Mouse (Mus musculus) stomach, postnatal 0 days (tissue): Measurements from ENCODE around the gene Tet3. TPM values are rescaled to one million over a fixed set of nuclear protein-coding genes. Genes with fewer than 3 reads are reported as not detected.
A peak's percentile ranks its signal among the peaks of the same experiment; 100 is the strongest.
"Not testable (repeated sequence)": the region's sequence is repeated elsewhere in the genome, so short reads cannot be mapped to it uniquely, and the experiment has no call there.

Experiments
- ATAC-seq: fragments of 200-750 bp; cut with Nextera tagmentation; 2 replicates; pipeline ENCODE4 v1.8.0; 2017; ENCODE audit not compliant: low FRiP score, low TSS enrichment
- DNase-seq: peaks from one replicate; pipeline ENCODE4 v3.0.0-alpha.2; 2016; ENCODE audit warnings: low spot score
- H3K27ac ChIP-seq: fragments of 300-500 bp; sonication (generic); replicated peaks from 2 replicates; pipeline ENCODE4 v1.5.1; 2014; ENCODE audit warnings: mild to moderate bottlenecking, control low read depth
- H3K27me3 ChIP-seq: fragments of 300-500 bp; sonication (generic); 2 replicates; pipeline ENCODE4 v1.6.1; 2014; ENCODE audit warnings: low read length; ENCODE audit not compliant: control insufficient read depth, insufficient read depth
- H3K36me3 ChIP-seq: fragments of 300-500 bp; sonication (generic); 2 replicates; pipeline ENCODE4 v1.6.1; 2014; ENCODE audit warnings: low read length, mixed read lengths; ENCODE audit not compliant: control insufficient read depth, insufficient read depth
- H3K4me1 ChIP-seq: fragments of 300-500 bp; sonication (generic); replicated peaks from 2 replicates; pipeline ENCODE4 v1.6.1; 2014; ENCODE audit warnings: antibody characterized with exemption; ENCODE audit not compliant: control insufficient read depth, insufficient read depth
- H3K4me2 ChIP-seq: fragments of 300-500 bp; sonication (generic); replicated peaks from 2 replicates; pipeline ENCODE4 v1.6.1; 2014; ENCODE audit warnings: low read depth, mild to moderate bottlenecking, control low read depth, moderate library complexity
- H3K4me3 ChIP-seq: fragments of 300-500 bp; sonication (generic); 2 replicates; pipeline ENCODE4 v1.5.1; 2014; ENCODE audit warnings: low read depth, low read length, control low read depth
- H3K9ac ChIP-seq: fragments of 300-500 bp; sonication (generic); 2 replicates; pipeline ENCODE4 v1.6.1; 2014; ENCODE audit warnings: mild to moderate bottlenecking, low read length, control low read depth, mixed read lengths
- H3K9me3 ChIP-seq: fragments of 300-500 bp; sonication (generic); 2 replicates; pipeline ENCODE4 v1.6.1; 2016; ENCODE audit warnings: low read length; ENCODE audit not compliant: control insufficient read depth
- CTCF ChIP-seq: IDR thresholded peaks from 2 replicates; pipeline ENCODE4 v1.5.1; 2016; ENCODE audit warnings: antibody characterized with exemption, low read depth, mild to moderate bottlenecking, moderate library complexity
- EP300 ChIP-seq: optimal IDR thresholded peaks from 2 replicates; pipeline ENCODE3; 2016; ENCODE audit warnings: antibody characterized with exemption
- WGBS: fragments of 180-500 bp; shearing (Covaris S2); extraction: QIAGEN DNeasy Blood & Tissue Kit; methylation state at CpG from one replicate; pipeline ENCODE4 v1.1.7; 2014; 5-methylcytosine and 5-hydroxymethylcytosine counted together
- polyA plus RNA-seq: library from polyadenylated mRNA; unstranded; fragments of >200 nt; fragmentation: Nextera tagmentation; extraction: Ambion mirVana; gene quantifications from 2 replicates; pipeline ENCODE4 v1.2.1, GENCODE M21; 2015

Tet3 gene
- polyA plus RNA-seq, 1 experiment from 2014 or later = 22.7 TPM

DNA sequence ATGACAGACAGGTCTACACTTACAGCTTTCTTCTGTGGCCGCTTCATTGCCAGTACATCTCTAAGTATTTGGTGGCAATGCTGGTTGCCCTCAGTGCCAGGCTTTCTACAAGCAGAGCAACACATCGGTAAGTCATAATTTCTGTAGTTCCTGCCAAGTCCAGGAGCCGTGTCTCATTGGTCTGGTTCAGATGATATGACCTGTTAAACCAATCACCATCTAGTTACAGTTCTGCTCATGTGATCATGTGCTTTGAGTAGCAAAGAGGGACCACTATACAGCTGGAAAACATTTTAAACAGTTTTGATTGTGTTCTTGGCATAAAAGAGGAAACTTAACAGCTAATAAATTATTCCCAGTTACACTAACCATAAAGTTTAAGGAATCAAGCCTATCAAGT lies 111.0 kb downstream of the Tet3 start:
- H3K9me3 ChIP-seq = no peaks in the 10 kb centered on the region
- 79% methylated on average over 3 of the region's 3 CpGs for whole genome bisulfite sequencing
- no peak for TF ChIP-seq EP300
- H3K9ac ChIP-seq = no peak overlapping the region
- ATAC-seq (no peak), DNase-seq (no peak)
- no peak overlapping the region for H3K4me3 ChIP-seq
- no peak overlapping the region for H3K4me2 ChIP-seq
- H3K4me1 ChIP-seq = no peaks in the 10 kb centered on the region
- H3K27ac ChIP-seq = no peak overlapping the region
- no peaks in the 10 kb centered on the region for H3K27me3 ChIP-seq
- H3K36me3 ChIP-seq = 0 out of 2 replicates have a peak, but pooled peaks cover 2% of the 10 kb centered on the region

DNA sequence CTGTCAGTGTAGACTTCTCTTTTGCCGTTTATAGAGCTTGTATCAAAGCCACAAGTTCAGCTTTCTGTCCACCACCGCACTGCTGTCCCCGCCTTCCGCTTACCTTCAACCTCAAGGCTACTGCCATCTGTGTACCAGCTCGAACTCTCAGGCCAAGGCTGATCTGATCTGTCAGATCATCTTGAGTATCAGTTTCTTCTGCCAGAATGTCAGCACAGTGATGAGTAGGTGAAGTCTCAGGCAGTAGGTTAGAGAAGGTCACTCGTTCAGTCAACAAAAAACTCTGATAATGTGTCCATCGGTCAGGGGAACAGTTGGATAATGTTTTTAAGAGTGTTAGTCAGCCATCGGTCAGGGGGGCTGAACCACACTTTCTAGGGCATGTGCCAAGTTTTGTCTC lies 113.6 kb downstream of the Tet3 start:
- not testable (repeated sequence) for H3K36me3 ChIP-seq, ATAC-seq, H3K4me1 ChIP-seq, H3K4me3 ChIP-seq, H3K27me3 ChIP-seq, H3K27ac ChIP-seq, H3K4me2 ChIP-seq, DNase-seq, H3K9ac ChIP-seq, H3K9me3 ChIP-seq
- 83% methylated on average over 8 of the region's 8 CpGs for WGBS

DNA sequence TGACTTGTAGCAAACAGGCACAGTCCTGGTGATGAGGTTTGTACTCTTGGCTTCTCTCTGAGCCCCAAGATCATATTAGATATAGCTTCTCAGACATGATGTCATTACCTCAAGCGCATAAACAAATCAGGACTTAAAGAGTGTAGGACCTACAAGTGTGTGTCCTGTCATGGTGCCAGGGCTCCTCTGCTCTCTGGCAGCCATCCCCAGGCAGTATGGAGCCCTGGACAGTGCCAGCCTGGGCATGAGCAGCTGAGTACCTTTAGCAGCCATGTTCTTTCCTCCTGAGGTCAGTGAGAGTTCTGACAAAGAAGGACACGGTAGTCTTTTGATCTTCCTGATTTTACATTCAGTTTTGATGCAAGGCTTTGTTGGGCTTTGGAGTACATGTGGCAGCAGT lies 115.9 kb downstream of the Tet3 start:
- DNase-seq = no peak
- Histone ChIP-seq H3K4me1 (no peaks in the 10 kb centered on the region), H3K27me3 (no peaks in the 10 kb centered on the region), H3K9ac (no peak overlapping the region), H3K4me3 (no peak overlapping the region), H3K27ac (no peak overlapping the region), H3K4me2 (no peak overlapping the region), H3K9me3 (no peaks in the 10 kb centered on the region), H3K36me3 (peaks cover 13% of the 10 kb centered on the region; the same call in 1 of the 2 replicates)
- no peak for ATAC-seq
- no peak for TF ChIP-seq EP300
- no peak for TF ChIP-seq CTCF
- WGBS = 96% methylated on average over 2 of the region's 2 CpGs

DNA sequence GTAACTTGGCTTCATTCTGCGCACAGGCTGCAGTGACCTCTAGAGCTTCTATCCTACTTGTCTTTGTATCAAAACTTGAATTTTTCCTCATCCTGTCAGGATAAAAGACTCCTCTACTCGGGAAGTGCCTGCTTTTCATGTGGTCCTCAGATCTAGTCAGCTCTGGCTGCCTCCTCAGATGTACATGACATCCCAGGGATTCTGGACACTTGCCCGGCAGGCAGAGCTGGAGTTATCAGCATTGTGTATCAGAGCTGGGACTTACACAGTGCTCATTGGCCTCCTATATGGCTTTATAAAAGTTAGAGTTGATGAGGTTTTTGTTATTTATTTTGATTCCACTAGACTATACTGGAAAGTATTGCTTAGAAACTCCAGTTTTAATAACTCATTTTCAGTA lies 117.5 kb downstream of the Tet3 start:
- Histone ChIP-seq H3K9me3 (no peaks in the 10 kb centered on the region), H3K4me3 (no peak overlapping the region), H3K4me2 (no peak overlapping the region), H3K9ac (no peak overlapping the region), H3K27me3 (no peaks in the 10 kb centered on the region), H3K36me3 (peaks cover 13% of the 10 kb centered on the region; the same call in 1 of the 2 replicates), H3K4me1 (no peaks in the 10 kb centered on the region), H3K27ac (no peak overlapping the region)
- WGBS = 79% methylated on average over 3 of the region's 3 CpGs
- TF ChIP-seq EP300 = no peak
- TF ChIP-seq CTCF = no peak
- DNase-seq = no peak
- ATAC-seq = no peak

DNA sequence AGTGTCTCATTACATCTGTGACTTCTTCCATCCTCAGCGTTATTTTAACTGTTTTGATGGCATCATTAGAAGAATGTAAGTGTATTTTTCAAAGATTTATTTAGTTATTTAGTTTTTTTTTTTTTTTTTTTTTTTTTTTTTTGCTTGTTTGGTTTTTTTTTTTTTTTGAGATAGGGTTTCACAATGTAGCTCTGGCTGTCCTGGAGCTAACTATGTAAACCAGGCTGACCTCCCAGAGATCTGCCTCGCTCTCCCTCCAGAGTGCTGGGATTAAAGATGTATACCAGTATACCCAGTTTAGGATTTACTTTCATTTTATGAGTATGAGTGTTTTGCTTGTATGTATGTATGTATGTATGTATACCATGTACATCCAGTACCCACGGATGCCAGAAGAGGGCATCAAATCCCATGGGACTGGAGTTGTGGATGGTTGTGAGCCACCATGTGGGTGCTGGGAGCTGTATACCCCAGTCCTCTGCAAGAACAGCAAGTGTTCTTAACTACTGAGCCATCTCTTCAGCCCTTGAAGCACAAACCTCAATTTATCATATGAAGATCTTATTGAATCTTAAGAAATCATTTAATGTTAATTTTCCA lies 131.2 kb downstream of the Tet3 start:
- Histone ChIP-seq H3K27me3 (no peaks in the 10 kb centered on the region), H3K9me3 (no peaks in the 10 kb centered on the region), H3K9ac (no peak overlapping the region), H3K4me3 (no peak overlapping the region), H3K27ac (no peak overlapping the region), H3K4me1 (no peaks in the 10 kb centered on the region; the same call in 1 of the 2 replicates), H3K36me3 (peaks cover 14% of the 10 kb centered on the region; the same call in 1 of the 2 replicates), H3K4me2 (no peak overlapping the region)
- ATAC-seq (no peak), DNase-seq (no peak)
- TF ChIP-seq EP300 (no peak), CTCF (peak; percentile 38)
- WGBS = 81% methylated on average over 3 of the region's 3 CpGs

DNA sequence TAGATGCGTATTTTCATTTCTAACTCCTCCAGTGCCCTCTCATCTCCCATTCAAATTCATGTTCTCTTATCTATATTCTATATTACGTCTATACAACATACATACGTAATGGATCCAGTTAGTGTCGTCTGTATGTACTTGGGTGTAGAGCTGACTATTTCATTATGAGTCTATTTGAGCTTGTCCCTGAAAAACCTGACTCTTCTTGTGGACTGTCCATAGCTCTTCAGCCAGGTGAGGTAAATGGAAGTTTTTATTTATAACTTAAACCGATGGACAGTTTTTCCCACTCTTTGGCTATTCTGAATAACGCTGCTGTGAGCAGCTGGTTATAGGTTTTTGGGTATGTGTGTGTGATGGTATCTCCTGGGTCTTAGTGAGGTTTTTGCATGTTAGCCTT lies 132.1 kb downstream of the Tet3 start:
- ATAC-seq (no peak), DNase-seq (no peak)
- H3K9ac ChIP-seq = peak overlapping the region; percentile 88; the same call in 1 of the 2 replicates
- no peaks in the 10 kb centered on the region; the same call in 1 of the 2 replicates for H3K4me1 ChIP-seq
- H3K4me3 ChIP-seq = peak overlapping the region; percentile 76
- H3K9me3 ChIP-seq = no peaks in the 10 kb centered on the region
- H3K27me3 ChIP-seq = no peaks in the 10 kb centered on the region
- 37% methylated on average over 6 of the region's 6 CpGs for WGBS
- TF ChIP-seq CTCF (no peak), EP300 (no peak)
- H3K27ac ChIP-seq = no peak overlapping the region
- peak overlapping the region; percentile 73 for H3K4me2 ChIP-seq
- H3K36me3 ChIP-seq = peaks cover 8% of the 10 kb centered on the region; the same call in 1 of the 2 replicates
